Mouse (Mus musculus): ENCODE data around the gene Txn2. TPM values are rescaled to one million over a fixed set of nuclear protein-coding genes. Genes with fewer than 3 reads are reported as not detected.

Txn2 gene
- polyA plus RNA-seq (2012; rRNA removed), result 249 and 253 TPM in 2 replicates

GRCm38 (mm10) chr15:77928673-77929331, at the start of gene Txn2:
Gene Txn2 (minus strand): TSS chr15:77929006.
- DNase-seq, result peak; percentile 94
- under 1% methylated on average over 34 of the region's 34 CpGs for WGBS
- Histone ChIP-seq H3K4me3 (ENCODE audit: control insufficient read depth, insufficient read depth, low read length) (peak within 1 kb of the TSS; percentile 77), H3K4me1 (replicated peaks; ENCODE audit: control insufficient read depth, insufficient read depth, low read length) (peaks cover 8% of the 10 kb centered on the region; the same call in 1 of the 2 replicates), H3K27me3 (ENCODE audit: control insufficient read depth, insufficient read depth, low read length) (no peaks in the 10 kb centered on the region), H3K27ac (ENCODE audit: control insufficient read depth, insufficient read depth, low read length) (peak within 1 kb of the TSS; percentile 23; the same call in 1 of the 2 replicates), H3K36me3 (ENCODE audit: control insufficient read depth, insufficient read depth, low read length) (peaks cover 4% of the 10 kb centered on the region)
- peak; percentile 87 for TF ChIP-seq POLR2A (IDR thresholded peaks at IDR 0.05; ENCODE audit: control insufficient read depth, extremely low read depth, insufficient read depth, low read length, poor library complexity)
- peak; percentile 48; the same call in 1 of the 2 replicates for TF ChIP-seq CTCF (IDR thresholded peaks at IDR 0.05; ENCODE audit: borderline replicate concordance, control insufficient read depth, extremely low read depth, insufficient read depth, low read length, poor library complexity)

- no peaks in the 10 kb centered on the region for H3K4me1 ChIP-seq (replicated peaks; ENCODE audit: control insufficient read depth, insufficient read depth, low read length)
- TF ChIP-seq CTCF (IDR thresholded peaks at IDR 0.05; ENCODE audit: borderline replicate concordance, control insufficient read depth, extremely low read depth, insufficient read depth, low read length, poor library complexity) (no peak), POLR2A (IDR thresholded peaks at IDR 0.05; ENCODE audit: control insufficient read depth, extremely low read depth, insufficient read depth, low read length, poor library complexity) (no peak)
- no peak overlapping the region for H3K4me3 ChIP-seq (ENCODE audit: control insufficient read depth, insufficient read depth, low read length)
- H3K36me3 ChIP-seq (ENCODE audit: control insufficient read depth, insufficient read depth, low read length), result no peaks in the 10 kb centered on the region
- no peaks in the 10 kb centered on the region for H3K27me3 ChIP-seq (ENCODE audit: control insufficient read depth, insufficient read depth, low read length)
- no peak overlapping the region for H3K27ac ChIP-seq (ENCODE audit: control insufficient read depth, insufficient read depth, low read length)
- DNase-seq, result no peak
- 83% methylated on average over 3 of the region's 3 CpGs for WGBS
These were observed 48.9 kb upstream of the Txn2 start for GRCm38 (mm10) chr15:77977663-77978062.

DNA sequence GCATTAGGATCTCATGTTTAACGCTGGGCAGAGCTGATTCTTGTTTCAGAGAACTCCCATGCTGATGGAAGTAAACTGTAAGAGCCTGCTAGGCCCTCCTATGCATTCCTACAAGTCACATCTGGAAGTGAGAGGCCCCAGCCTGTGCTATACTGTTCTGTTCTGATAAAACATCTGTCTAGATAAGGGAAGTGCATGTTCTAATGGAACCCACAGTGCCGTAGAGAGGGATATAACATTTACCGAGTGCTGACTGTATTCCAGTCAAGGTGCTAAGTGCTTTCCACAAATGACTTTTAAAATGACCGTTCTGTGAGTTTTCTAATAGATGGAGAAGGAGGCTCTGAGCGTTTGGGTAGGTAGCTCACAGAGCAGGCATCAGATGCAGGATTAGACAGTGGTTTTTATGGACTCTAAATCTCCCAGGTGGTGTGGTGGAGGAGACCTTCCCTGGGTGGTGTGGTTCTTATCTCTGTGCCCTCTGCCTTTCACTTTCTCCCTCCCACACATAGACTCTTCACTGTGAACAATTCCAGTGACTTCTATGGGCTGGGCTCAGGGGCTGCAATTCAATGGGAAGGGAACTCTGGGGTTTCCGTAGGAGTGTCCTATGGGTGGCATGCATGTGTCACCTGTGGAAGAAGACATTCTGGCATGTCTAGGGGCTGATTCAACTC, 45.5 kb upstream of the Txn2 start:
- TF ChIP-seq CTCF (IDR thresholded peaks at IDR 0.05; ENCODE audit: borderline replicate concordance, control insufficient read depth, extremely low read depth, insufficient read depth, low read length, poor library complexity), result no peak
- no peak for TF ChIP-seq POLR2A (IDR thresholded peaks at IDR 0.05; ENCODE audit: control insufficient read depth, extremely low read depth, insufficient read depth, low read length, poor library complexity)
- Histone ChIP-seq H3K4me1 (replicated peaks; ENCODE audit: control insufficient read depth, insufficient read depth, low read length) (peaks cover 7% of the 10 kb centered on the region), H3K27me3 (ENCODE audit: control insufficient read depth, insufficient read depth, low read length) (no peaks in the 10 kb centered on the region), H3K36me3 (ENCODE audit: control insufficient read depth, insufficient read depth, low read length) (no peaks in the 10 kb centered on the region), H3K4me3 (ENCODE audit: control insufficient read depth, insufficient read depth, low read length) (no peak overlapping the region), H3K27ac (ENCODE audit: control insufficient read depth, insufficient read depth, low read length) (no peak overlapping the region)
- 68% methylated on average over 6 of the region's 6 CpGs for WGBS
- no peak for DNase-seq

- Histone ChIP-seq H3K36me3 (ENCODE audit: control insufficient read depth, insufficient read depth, low read length) (peaks cover 26% of the 10 kb centered on the region), H3K4me3 (ENCODE audit: control insufficient read depth, insufficient read depth, low read length) (peak within 1 kb of the TSS; percentile 86), H3K27ac (ENCODE audit: control insufficient read depth, insufficient read depth, low read length) (peak within 1 kb of the TSS; percentile 94), H3K27me3 (ENCODE audit: control insufficient read depth, insufficient read depth, low read length) (no peaks in the 10 kb centered on the region), H3K4me1 (replicated peaks; ENCODE audit: control insufficient read depth, insufficient read depth, low read length) (peaks cover 9% of the 10 kb centered on the region)
- TF ChIP-seq POLR2A (IDR thresholded peaks at IDR 0.05; ENCODE audit: control insufficient read depth, extremely low read depth, insufficient read depth, low read length, poor library complexity), result 0 out of 2 replicates have a peak, but pooled peaks have one; percentile 19
- no peak for TF ChIP-seq CTCF (IDR thresholded peaks at IDR 0.05; ENCODE audit: borderline replicate concordance, control insufficient read depth, extremely low read depth, insufficient read depth, low read length, poor library complexity)
- WGBS, result under 1% methylated on average over 72 of the region's 72 CpGs
- DNase-seq, result peak; percentile 96
These were observed 41.9 kb upstream of the Txn2 start, which contains the start of gene Eif3d for GRCm38 (mm10) chr15:77970470-77971292. Gene Eif3d (minus strand): TSS chr15:77970813.

- Histone ChIP-seq H3K27me3 (ENCODE audit: control insufficient read depth, insufficient read depth, low read length) (no peaks in the 10 kb centered on the region), H3K27ac (ENCODE audit: control insufficient read depth, insufficient read depth, low read length) (no peak overlapping the region), H3K36me3 (ENCODE audit: control insufficient read depth, insufficient read depth, low read length) (peaks cover 33% of the 10 kb centered on the region), H3K4me1 (replicated peaks; ENCODE audit: control insufficient read depth, insufficient read depth, low read length) (peaks cover 9% of the 10 kb centered on the region), H3K4me3 (ENCODE audit: control insufficient read depth, insufficient read depth, low read length) (peak overlapping the region; percentile 86)
- TF ChIP-seq POLR2A (IDR thresholded peaks at IDR 0.05; ENCODE audit: control insufficient read depth, extremely low read depth, insufficient read depth, low read length, poor library complexity) (no peak), CTCF (IDR thresholded peaks at IDR 0.05; ENCODE audit: borderline replicate concordance, control insufficient read depth, extremely low read depth, insufficient read depth, low read length, poor library complexity) (no peak)
- no peak for DNase-seq
- under 1% methylated on average over 15 of the region's 15 CpGs for WGBS
These were observed 41.2 kb upstream of the Txn2 start for GRCm38 (mm10) chr15:77969940-77970469.

DNA sequence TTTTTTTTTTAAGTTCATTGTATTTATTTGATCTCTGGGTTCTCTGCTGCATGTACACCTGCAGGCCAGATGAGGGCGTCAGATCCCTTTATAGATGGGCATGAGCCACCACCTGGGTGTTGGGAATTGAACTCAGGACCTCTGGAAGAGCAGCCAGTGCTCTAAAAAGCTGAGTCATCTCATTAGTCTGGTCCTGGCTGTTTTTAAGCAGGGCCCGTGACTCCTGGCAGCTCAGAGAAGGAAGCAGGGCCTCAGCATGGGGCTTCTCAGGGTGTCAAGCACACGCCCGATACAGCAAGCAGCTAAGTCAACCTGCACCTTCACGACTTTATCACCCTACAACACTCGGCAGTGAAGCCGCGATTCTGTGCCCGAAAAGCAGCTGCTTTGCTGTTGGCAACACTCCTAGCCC, 36.3 kb upstream of the Txn2 start:
- Histone ChIP-seq H3K4me3 (ENCODE audit: control insufficient read depth, insufficient read depth, low read length) (no peak overlapping the region), H3K27me3 (ENCODE audit: control insufficient read depth, insufficient read depth, low read length) (no peaks in the 10 kb centered on the region), H3K36me3 (ENCODE audit: control insufficient read depth, insufficient read depth, low read length) (peaks cover 82% of the 10 kb centered on the region), H3K27ac (ENCODE audit: control insufficient read depth, insufficient read depth, low read length) (no peak overlapping the region), H3K4me1 (replicated peaks; ENCODE audit: control insufficient read depth, insufficient read depth, low read length) (peaks cover 9% of the 10 kb centered on the region)
- WGBS, result 85% methylated on average over 9 of the region's 9 CpGs
- no peak for DNase-seq
- TF ChIP-seq CTCF (IDR thresholded peaks at IDR 0.05; ENCODE audit: borderline replicate concordance, control insufficient read depth, extremely low read depth, insufficient read depth, low read length, poor library complexity), result no peak
- no peak for TF ChIP-seq POLR2A (IDR thresholded peaks at IDR 0.05; ENCODE audit: control insufficient read depth, extremely low read depth, insufficient read depth, low read length, poor library complexity)
